Mouse (Mus musculus): Measurements from ENCODE around the gene Nktr. TPM values are rescaled to one million over a fixed set of nuclear protein-coding genes. Genes with fewer than 3 reads are reported as not detected.

Gene Nktr
- polyA plus RNA-seq, 1 experiment from 2014 or later: 53.6 TPM

- Histone ChIP-seq H3K9me3 (replicated peaks) (no peaks in the 10 kb centered on the region), H3K36me3 (peaks cover 4% of the 10 kb centered on the region), H3K4me2 (no peak overlapping the region), H3K27ac (ENCODE audit: poor library complexity, severe bottlenecking) (no peak overlapping the region), H3K27me3 (replicated peaks) (no peaks in the 10 kb centered on the region), H3K9ac (no peak overlapping the region), H3K4me3 (no peak overlapping the region), H3K4me1 (replicated peaks) (peaks cover 53% of the 10 kb centered on the region)
- ATAC-seq (ENCODE audit: insufficient number of reproducible peaks, low FRiP score): no peak
- 44% methylated on average over 6 of the region's 6 CpGs for WGBS
These were observed 11.2 kb upstream of the Nktr start for GRCm38 (mm10) chr9:121707801-121708200.

- Histone ChIP-seq H3K4me3 (no peak overlapping the region), H3K27ac (ENCODE audit: poor library complexity, severe bottlenecking) (no peak overlapping the region), H3K4me2 (no peak overlapping the region), H3K9ac (no peak overlapping the region), H3K4me1 (replicated peaks) (peaks cover 48% of the 10 kb centered on the region), H3K36me3 (peaks cover 13% of the 10 kb centered on the region), H3K27me3 (replicated peaks) (no peaks in the 10 kb centered on the region), H3K9me3 (replicated peaks) (no peaks in the 10 kb centered on the region)
- WGBS: 60% methylated on average over 7 of the region's 7 CpGs
- ATAC-seq (ENCODE audit: insufficient number of reproducible peaks, low FRiP score): no peak
These were observed 10.2 kb upstream of the Nktr start for GRCm38 (mm10) chr9:121708506-121709486.

GRCm38 (mm10) chr9:121709898-121710583 lies 8.9 kb upstream of the Nktr start, which contains the start of gene Ss18l2:
Ss18l2 (plus strand) TSS chr9:121710329.
- H3K27ac ChIP-seq (ENCODE audit: poor library complexity, severe bottlenecking): peak within 1 kb of the TSS; percentile 100
- 4% methylated on average over 37 of the region's 37 CpGs for WGBS
- H3K4me3 ChIP-seq: peak within 1 kb of the TSS; percentile 94
- H3K9me3 ChIP-seq (replicated peaks): no peaks in the 10 kb centered on the region
- H3K4me2 ChIP-seq: peak within 1 kb of the TSS; percentile 89
- ATAC-seq (ENCODE audit: insufficient number of reproducible peaks, low FRiP score): peak; percentile 100
- H3K9ac ChIP-seq: peak within 1 kb of the TSS; percentile 97
- H3K27me3 ChIP-seq (replicated peaks): no peaks in the 10 kb centered on the region
- H3K4me1 ChIP-seq (replicated peaks): peaks cover 41% of the 10 kb centered on the region
- H3K36me3 ChIP-seq: peaks cover 16% of the 10 kb centered on the region

GRCm38 (mm10) chr9:121710584-121710975 lies 8.4 kb upstream of the Nktr start:
- Histone ChIP-seq H3K4me2 (peak overlapping the region; percentile 89), H3K9me3 (replicated peaks) (no peaks in the 10 kb centered on the region), H3K4me1 (replicated peaks) (peaks cover 36% of the 10 kb centered on the region), H3K36me3 (peaks cover 16% of the 10 kb centered on the region), H3K27ac (ENCODE audit: poor library complexity, severe bottlenecking) (peak overlapping the region; percentile 100), H3K4me3 (peak overlapping the region; percentile 94), H3K9ac (peak overlapping the region; percentile 97), H3K27me3 (replicated peaks) (no peaks in the 10 kb centered on the region)
- WGBS: under 1% methylated on average over 18 of the region's 18 CpGs
- ATAC-seq (ENCODE audit: insufficient number of reproducible peaks, low FRiP score): peak; percentile 62

- Histone ChIP-seq H3K27ac (ENCODE audit: poor library complexity, severe bottlenecking) (no peak overlapping the region), H3K9me3 (replicated peaks) (0 out of 2 replicates have a peak, but pooled peaks cover 7% of the 10 kb centered on the region), H3K4me2 (no peak overlapping the region), H3K36me3 (peaks cover 25% of the 10 kb centered on the region), H3K4me1 (replicated peaks) (peaks cover 16% of the 10 kb centered on the region), H3K4me3 (no peak overlapping the region), H3K27me3 (replicated peaks) (no peaks in the 10 kb centered on the region), H3K9ac (no peak overlapping the region)
- WGBS: 77% methylated on average over 2 of the region's 2 CpGs
- ATAC-seq (ENCODE audit: insufficient number of reproducible peaks, low FRiP score): no peak
These were observed 1.9 kb upstream of the Nktr start for GRCm38 (mm10) chr9:121717048-121717447.

- Histone ChIP-seq H3K4me1 (replicated peaks) (peaks cover 14% of the 10 kb centered on the region), H3K4me3 (peak overlapping the region; percentile 100), H3K27me3 (replicated peaks) (no peaks in the 10 kb centered on the region), H3K27ac (ENCODE audit: poor library complexity, severe bottlenecking) (peak overlapping the region; percentile 100), H3K36me3 (peaks cover 17% of the 10 kb centered on the region), H3K4me2 (peak overlapping the region; percentile 80), H3K9me3 (replicated peaks) (0 out of 2 replicates have a peak, but pooled peaks cover 7% of the 10 kb centered on the region), H3K9ac (peak overlapping the region; percentile 74)
- 67% methylated on average over 15 of the region's 15 CpGs for WGBS
- no peak for ATAC-seq (ENCODE audit: insufficient number of reproducible peaks, low FRiP score)
These were observed 781 bp upstream of the Nktr start for GRCm38 (mm10) chr9:121718070-121718705.

- H3K4me2 ChIP-seq: peak overlapping the region; percentile 80
- H3K27me3 ChIP-seq (replicated peaks): no peaks in the 10 kb centered on the region
- H3K4me1 ChIP-seq (replicated peaks): peaks cover 14% of the 10 kb centered on the region
- peak; percentile 71 for ATAC-seq (ENCODE audit: insufficient number of reproducible peaks, low FRiP score)
- under 1% methylated on average over 75 of the region's 87 CpGs for WGBS
- peak overlapping the region; percentile 100 for H3K4me3 ChIP-seq
- 0 out of 2 replicates have a peak, but pooled peaks cover 7% of the 10 kb centered on the region for H3K9me3 ChIP-seq (replicated peaks)
- H3K9ac ChIP-seq: peak overlapping the region; percentile 99
- peaks cover 9% of the 10 kb centered on the region; the same call in 1 of the 2 replicates for H3K36me3 ChIP-seq
- H3K27ac ChIP-seq (ENCODE audit: poor library complexity, severe bottlenecking): peak overlapping the region; percentile 100
These were observed 670 bp downstream of the Nktr start for GRCm38 (mm10) chr9:121719347-121720331.

GRCm38 (mm10) chr9:121740490-121740889 lies 21.5 kb downstream of the Nktr start:
- H3K4me2 ChIP-seq: no peak overlapping the region
- H3K9me3 ChIP-seq (replicated peaks): no peaks in the 10 kb centered on the region
- no peak overlapping the region for H3K27ac ChIP-seq (ENCODE audit: poor library complexity, severe bottlenecking)
- no peak overlapping the region for H3K4me3 ChIP-seq
- 90% methylated on average over 6 of the region's 6 CpGs for WGBS
- no peaks in the 10 kb centered on the region for H3K27me3 ChIP-seq (replicated peaks)
- no peak overlapping the region for H3K9ac ChIP-seq
- no peaks in the 10 kb centered on the region; the same call in 1 of the 2 replicates for H3K4me1 ChIP-seq (replicated peaks)
- no peak for ATAC-seq (ENCODE audit: insufficient number of reproducible peaks, low FRiP score)
- peaks cover 60% of the 10 kb centered on the region for H3K36me3 ChIP-seq

GRCm38 (mm10) chr9:121741168-121741567 lies 22.2 kb downstream of the Nktr start:
- Histone ChIP-seq H3K27me3 (replicated peaks) (no peaks in the 10 kb centered on the region), H3K4me3 (no peak overlapping the region), H3K27ac (ENCODE audit: poor library complexity, severe bottlenecking) (no peak overlapping the region), H3K4me2 (no peak overlapping the region), H3K9me3 (replicated peaks) (no peaks in the 10 kb centered on the region), H3K9ac (no peak overlapping the region), H3K4me1 (replicated peaks) (no peaks in the 10 kb centered on the region; the same call in 1 of the 2 replicates), H3K36me3 (peaks cover 60% of the 10 kb centered on the region)
- ATAC-seq (ENCODE audit: insufficient number of reproducible peaks, low FRiP score): no peak
- 88% methylated on average over 3 of the region's 3 CpGs for WGBS

GRCm38 (mm10) chr9:121744051-121744450 lies 25.1 kb downstream of the Nktr start:
- Histone ChIP-seq H3K27ac (ENCODE audit: poor library complexity, severe bottlenecking) (no peak overlapping the region), H3K27me3 (replicated peaks) (no peaks in the 10 kb centered on the region), H3K4me2 (no peak overlapping the region), H3K4me3 (no peak overlapping the region), H3K36me3 (peaks cover 81% of the 10 kb centered on the region), H3K9me3 (replicated peaks) (no peaks in the 10 kb centered on the region), H3K9ac (no peak overlapping the region), H3K4me1 (replicated peaks) (peaks cover 10% of the 10 kb centered on the region; the same call in 1 of the 2 replicates)
- WGBS: 79% methylated on average over 8 of the region's 8 CpGs
- ATAC-seq (ENCODE audit: insufficient number of reproducible peaks, low FRiP score): no peak

Measured in heart, embryonic 12.5 days (tissue).